Mouse (Mus musculus) hindbrain, embryonic 13.5 days (tissue): ENCODE results near the gene Iqschfp. TPM values are rescaled to one million over a fixed set of nuclear protein-coding genes. Genes with fewer than 3 reads are reported as not detected.

Source experiments
- ATAC-seq: fragments of 200-750 bp; cut with Nextera tagmentation; 2 replicates; pipeline ENCODE4 v1.8.0; 2017; ENCODE audit warnings: moderate TSS enrichment; ENCODE audit not compliant: low FRiP score
- H3K27ac ChIP-seq: fragments of 300-500 bp; sonication (generic); 2 replicates; pipeline ENCODE4 v1.5.1; 2015; ENCODE audit warnings: inconsistent platforms, mild to moderate bottlenecking, moderate library complexity
- H3K27me3 ChIP-seq: fragments of 300-500 bp; sonication (generic); 2 replicates; pipeline ENCODE4 v1.6.1; 2015; ENCODE audit warnings: mild to moderate bottlenecking, inconsistent platforms
- H3K36me3 ChIP-seq: fragments of 300-500 bp; sonication (generic); 2 replicates; pipeline ENCODE4 v1.6.1; 2015; ENCODE audit warnings: mild to moderate bottlenecking, inconsistent platforms
- H3K4me1 ChIP-seq: fragments of 300-500 bp; sonication (generic); replicated peaks from 2 replicates; pipeline ENCODE4 v1.6.1; 2015; ENCODE audit warnings: inconsistent platforms
- H3K4me2 ChIP-seq: fragments of 300-500 bp; sonication (generic); 2 replicates; pipeline ENCODE4 v1.6.1; 2015; ENCODE audit warnings: inconsistent platforms, mild to moderate bottlenecking, moderate library complexity
- H3K4me3 ChIP-seq: fragments of 300-500 bp; sonication (generic); 2 replicates; pipeline ENCODE4 v1.5.1; 2015; ENCODE audit warnings: mild to moderate bottlenecking, inconsistent platforms
- H3K9ac ChIP-seq: fragments of 300-500 bp; sonication (generic); 2 replicates; pipeline ENCODE4 v1.6.1; 2015; ENCODE audit warnings: mild to moderate bottlenecking, inconsistent platforms
- H3K9me3 ChIP-seq: fragments of 300-500 bp; sonication (generic); 2 replicates; pipeline ENCODE4 v1.6.1; 2016; ENCODE audit warnings: inconsistent platforms
- WGBS: fragments of 180-500 bp; shearing (Covaris S2); methylation state at CpG from one replicate; pipeline ENCODE4 v1.1.7; 2015; 5-methylcytosine and 5-hydroxymethylcytosine counted together
- polyA plus RNA-seq: library from polyadenylated mRNA; unstranded; fragments of >200 nt; fragmentation: Nextera tagmentation; extraction: Ambion mirVana; gene quantifications from 2 replicates; pipeline ENCODE4 v1.2.1, GENCODE M21; 2015

Gene Iqschfp
- polyA plus RNA-seq, 1 experiment from 2014 or later = 3.4 TPM

GRCm38 (mm10) chr3:68542944-68543501, 651.0 kb downstream of the Iqschfp start:
- H3K27me3 ChIP-seq = no peaks in the 10 kb centered on the region
- no peak overlapping the region for H3K9ac ChIP-seq
- H3K27ac ChIP-seq = no peak overlapping the region
- H3K4me3 ChIP-seq = peak overlapping the region; percentile 28
- H3K9me3 ChIP-seq = no peaks in the 10 kb centered on the region
- H3K4me2 ChIP-seq = peak overlapping the region; percentile 48
- WGBS = 5% methylated on average over 7 of the region's 7 CpGs
- ATAC-seq = peak; percentile 88
- no peaks in the 10 kb centered on the region for H3K36me3 ChIP-seq
- peaks cover 29% of the 10 kb centered on the region for H3K4me1 ChIP-seq

GRCm38 (mm10) chr3:68544811-68545210, 652.8 kb downstream of the Iqschfp start:
- Histone ChIP-seq H3K27ac (peak overlapping the region; percentile 44), H3K9me3 (no peaks in the 10 kb centered on the region), H3K36me3 (no peaks in the 10 kb centered on the region), H3K4me2 (no peak overlapping the region), H3K4me3 (no peak overlapping the region), H3K27me3 (no peaks in the 10 kb centered on the region), H3K9ac (no peak overlapping the region; the same call in 1 of the 2 replicates), H3K4me1 (peaks cover 30% of the 10 kb centered on the region)
- peak; percentile 30; the same call in 1 of the 2 replicates for ATAC-seq
- 61% methylated on average over 7 of the region's 7 CpGs for WGBS

GRCm38 (mm10) chr3:68545898-68546297, 653.9 kb downstream of the Iqschfp start:
- peaks cover 36% of the 10 kb centered on the region for H3K4me1 ChIP-seq
- H3K36me3 ChIP-seq = no peaks in the 10 kb centered on the region
- H3K4me2 ChIP-seq = no peak overlapping the region
- 52% methylated on average over 6 of the region's 6 CpGs for WGBS
- H3K4me3 ChIP-seq = no peak overlapping the region
- H3K9me3 ChIP-seq = no peaks in the 10 kb centered on the region
- H3K27me3 ChIP-seq = no peaks in the 10 kb centered on the region
- H3K9ac ChIP-seq = no peak overlapping the region
- peak overlapping the region; percentile 55; the same call in 1 of the 2 replicates for H3K27ac ChIP-seq
- no peak for ATAC-seq

GRCm38 (mm10) chr3:68555087-68555662, 663.1 kb downstream of the Iqschfp start:
- Histone ChIP-seq H3K36me3 (no peaks in the 10 kb centered on the region), H3K4me2 (no peak overlapping the region), H3K9ac (no peak overlapping the region), H3K4me3 (no peak overlapping the region), H3K9me3 (no peaks in the 10 kb centered on the region), H3K27ac (no peak overlapping the region), H3K27me3 (no peaks in the 10 kb centered on the region), H3K4me1 (peaks cover 2% of the 10 kb centered on the region)
- ATAC-seq = 0 out of 2 replicates have a peak, but pooled peaks have one; percentile 39
- WGBS = 76% methylated on average over 4 of the region's 4 CpGs

GRCm38 (mm10) chr3:68556891-68557290, 664.9 kb downstream of the Iqschfp start:
- 96% methylated on average over 9 of the region's 9 CpGs for WGBS
- ATAC-seq = no peak

GRCm38 (mm10) chr3:68558744-68559143, 666.7 kb downstream of the Iqschfp start:
- no peaks in the 10 kb centered on the region for H3K36me3 ChIP-seq
- WGBS = 87% methylated on average over 6 of the region's 6 CpGs
- no peaks in the 10 kb centered on the region for H3K9me3 ChIP-seq
- no peak overlapping the region for H3K9ac ChIP-seq
- H3K27ac ChIP-seq = no peak overlapping the region
- no peaks in the 10 kb centered on the region for H3K27me3 ChIP-seq
- no peak overlapping the region for H3K4me3 ChIP-seq
- ATAC-seq = no peak
- no peak overlapping the region for H3K4me2 ChIP-seq
- peaks cover 7% of the 10 kb centered on the region for H3K4me1 ChIP-seq

More at GRCm38 (mm10) chr3:68556891-68557290, 664.9 kb downstream of the Iqschfp start:
- no peak overlapping the region for H3K9ac ChIP-seq
- no peak overlapping the region for H3K27ac ChIP-seq
- no peaks in the 10 kb centered on the region for H3K4me1 ChIP-seq
- no peaks in the 10 kb centered on the region for H3K9me3 ChIP-seq
- no peak overlapping the region for H3K4me3 ChIP-seq
- no peak overlapping the region for H3K4me2 ChIP-seq
- H3K36me3 ChIP-seq = no peaks in the 10 kb centered on the region
- no peaks in the 10 kb centered on the region for H3K27me3 ChIP-seq

GRCm38 (mm10) chr3:68560057-68560456, 668.0 kb downstream of the Iqschfp start:
- Histone ChIP-seq H3K4me2 (no peak overlapping the region), H3K27me3 (no peaks in the 10 kb centered on the region), H3K9ac (no peak overlapping the region), H3K4me1 (peaks cover 17% of the 10 kb centered on the region), H3K27ac (no peak overlapping the region), H3K9me3 (no peaks in the 10 kb centered on the region), H3K4me3 (no peak overlapping the region), H3K36me3 (no peaks in the 10 kb centered on the region)
- ATAC-seq = no peak
- 87% methylated on average over 5 of the region's 5 CpGs for WGBS

GRCm38 (mm10) chr3:68562838-68563237, 670.8 kb downstream of the Iqschfp start:
- no peaks in the 10 kb centered on the region for H3K27me3 ChIP-seq
- H3K27ac ChIP-seq = no peak overlapping the region
- no peak overlapping the region for H3K9ac ChIP-seq
- H3K4me3 ChIP-seq = no peak overlapping the region
- 67% methylated on average over 2 of the region's 2 CpGs for WGBS
- H3K9me3 ChIP-seq = no peaks in the 10 kb centered on the region
- H3K4me1 ChIP-seq = peaks cover 29% of the 10 kb centered on the region
- H3K4me2 ChIP-seq = no peak overlapping the region
- no peaks in the 10 kb centered on the region for H3K36me3 ChIP-seq
- no peak for ATAC-seq

- 65% methylated on average over 8 of the region's 8 CpGs for WGBS
- peaks cover 33% of the 10 kb centered on the region for H3K4me1 ChIP-seq
- no peak overlapping the region for H3K4me3 ChIP-seq
- no peaks in the 10 kb centered on the region for H3K36me3 ChIP-seq
- 0 out of 2 replicates have a peak overlapping the region, but pooled peaks have one; percentile 15 for H3K4me2 ChIP-seq
- H3K9me3 ChIP-seq = no peaks in the 10 kb centered on the region
- H3K27ac ChIP-seq = no peak overlapping the region
- H3K9ac ChIP-seq = no peak overlapping the region
- 0 out of 2 replicates have a peak, but pooled peaks have one; percentile 58 for ATAC-seq
- no peaks in the 10 kb centered on the region for H3K27me3 ChIP-seq
Measured at GRCm38 (mm10) chr3:68563922-68564321, 671.9 kb downstream of the Iqschfp start.

- Histone ChIP-seq H3K9ac (no peak overlapping the region), H3K36me3 (no peaks in the 10 kb centered on the region), H3K4me3 (no peak overlapping the region), H3K27me3 (no peaks in the 10 kb centered on the region), H3K4me1 (peaks cover 33% of the 10 kb centered on the region), H3K27ac (0 out of 2 replicates have a peak overlapping the region, but pooled peaks have one; percentile 5), H3K4me2 (no peak overlapping the region), H3K9me3 (no peaks in the 10 kb centered on the region)
- 52% methylated on average over 10 of the region's 10 CpGs for WGBS
- 0 out of 2 replicates have a peak, but pooled peaks have one; percentile 47 for ATAC-seq
Measured at GRCm38 (mm10) chr3:68564978-68565674, 673.1 kb downstream of the Iqschfp start.

- no peaks in the 10 kb centered on the region for H3K27me3 ChIP-seq
- H3K27ac ChIP-seq = 0 out of 2 replicates have a peak overlapping the region, but pooled peaks have one; percentile 5
- no peak overlapping the region for H3K9ac ChIP-seq
- H3K36me3 ChIP-seq = no peaks in the 10 kb centered on the region
- peaks cover 33% of the 10 kb centered on the region for H3K4me1 ChIP-seq
- H3K4me3 ChIP-seq = no peak overlapping the region
- no peaks in the 10 kb centered on the region for H3K9me3 ChIP-seq
- 42% methylated on average over 4 of the region's 4 CpGs for WGBS
- 0 out of 2 replicates have a peak, but pooled peaks have one; percentile 18 for ATAC-seq
- no peak overlapping the region for H3K4me2 ChIP-seq
Measured at GRCm38 (mm10) chr3:68565675-68566055, 673.6 kb downstream of the Iqschfp start.

GRCm38 (mm10) chr3:68567581-68567980, 675.5 kb downstream of the Iqschfp start:
- H3K27me3 ChIP-seq = no peaks in the 10 kb centered on the region
- H3K27ac ChIP-seq = no peak overlapping the region
- no peaks in the 10 kb centered on the region for H3K9me3 ChIP-seq
- no peak for ATAC-seq
- peaks cover 40% of the 10 kb centered on the region for H3K4me1 ChIP-seq
- no peak overlapping the region for H3K9ac ChIP-seq
- H3K4me3 ChIP-seq = no peak overlapping the region
- no peak overlapping the region for H3K4me2 ChIP-seq
- H3K36me3 ChIP-seq = no peaks in the 10 kb centered on the region
- WGBS = 74% methylated on average over 7 of the region's 7 CpGs
